Mouse (Mus musculus) macrophage (primary cell): ENCODE results near the gene C130074G19Rik. TPM values are rescaled to one million over a fixed set of nuclear protein-coding genes. Genes with fewer than 3 reads are reported as not detected.

ENCODE experiments used
- H3K27ac ChIP-seq: fragments of 350-480 bp; formaldehyde crosslinking; 2 replicates; pipeline ENCODE4 v1.9.0; 2021
- H3K36me3 ChIP-seq: fragments of 350-480 bp; formaldehyde crosslinking; 2 replicates; pipeline ENCODE4 v1.9.0; 2021; ENCODE audit errors: inconsistent target
- H3K4me3 ChIP-seq: fragments of 350-480 bp; formaldehyde crosslinking; 2 replicates; pipeline ENCODE4 v1.9.0; 2021; ENCODE audit errors: inconsistent target
- H3K79me2 ChIP-seq: fragments of 350-480 bp; formaldehyde crosslinking; 2 replicates; pipeline ENCODE4 v1.9.0; 2021; ENCODE audit errors: inconsistent target
- WGBS: methylation state at CpG from one replicate; pipeline ENCODE4 v1.1.7; 2026; ENCODE audit warnings: inconsistent platforms; ENCODE audit not compliant: missing documents; 5-methylcytosine and 5-hydroxymethylcytosine counted together
- polyA plus RNA-seq: library from polyadenylated mRNA; stranded (reverse); fragments of 250-400 nt; gene quantifications from 3 replicates; pipeline ENCODE4 v1.2.4, GENCODE M21; 2018; ENCODE audit warnings: inconsistent platforms

C130074G19Rik gene
- polyA plus RNA-seq, 1 experiment from 2014 or later = not detected

DNA sequence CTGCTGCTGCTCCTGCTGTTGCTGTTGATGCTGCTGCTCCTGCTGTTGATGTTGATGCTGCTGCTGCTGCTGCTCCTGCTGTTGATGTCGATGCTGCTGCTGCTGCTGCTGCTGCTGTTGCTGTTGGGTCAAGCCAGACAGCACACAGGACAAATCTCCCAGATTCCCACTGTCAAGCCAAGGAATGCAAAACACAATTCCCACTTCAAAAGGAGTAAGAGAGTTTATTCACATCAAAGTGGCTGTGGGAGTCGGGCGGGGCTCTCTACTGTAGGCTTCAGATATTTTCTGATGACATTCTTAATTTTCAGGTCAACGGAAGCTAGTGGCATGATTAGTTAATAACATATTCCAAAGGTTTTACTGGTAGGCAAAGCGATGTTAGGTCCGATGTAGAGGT, 20.4 kb downstream of the C130074G19Rik start:
- 98% methylated on average over 6 of the region's 6 CpGs for WGBS
- no peaks in the 10 kb centered on the region for H3K36me3 ChIP-seq
- no peaks in the 10 kb centered on the region for H3K79me2 ChIP-seq
- H3K27ac ChIP-seq = no peak overlapping the region
- H3K4me3 ChIP-seq = no peak overlapping the region

DNA sequence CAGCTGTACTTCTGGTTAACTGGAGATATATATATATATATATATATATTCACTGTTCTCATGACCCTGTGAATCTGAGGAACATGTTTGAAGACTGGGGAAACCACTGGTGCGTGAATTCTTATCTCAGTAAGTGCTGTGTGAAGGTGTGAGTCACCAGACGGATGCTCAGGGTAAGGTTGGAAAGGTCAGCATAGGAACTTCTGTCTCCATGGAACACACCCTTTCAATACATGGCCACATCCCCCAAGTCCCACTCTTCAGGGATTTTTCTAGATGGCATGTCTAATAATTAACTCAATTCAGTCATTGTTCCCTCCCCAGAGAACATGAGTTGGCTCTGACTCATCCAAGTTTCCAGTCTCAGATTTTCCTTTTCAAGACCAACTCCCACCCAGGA, 21.5 kb downstream of the C130074G19Rik start:
- H3K36me3 ChIP-seq = no peaks in the 10 kb centered on the region
- H3K27ac ChIP-seq = no peak overlapping the region
- H3K79me2 ChIP-seq = no peaks in the 10 kb centered on the region
- H3K4me3 ChIP-seq = no peak overlapping the region
- 88% methylated on average over 2 of the region's 2 CpGs for WGBS

DNA sequence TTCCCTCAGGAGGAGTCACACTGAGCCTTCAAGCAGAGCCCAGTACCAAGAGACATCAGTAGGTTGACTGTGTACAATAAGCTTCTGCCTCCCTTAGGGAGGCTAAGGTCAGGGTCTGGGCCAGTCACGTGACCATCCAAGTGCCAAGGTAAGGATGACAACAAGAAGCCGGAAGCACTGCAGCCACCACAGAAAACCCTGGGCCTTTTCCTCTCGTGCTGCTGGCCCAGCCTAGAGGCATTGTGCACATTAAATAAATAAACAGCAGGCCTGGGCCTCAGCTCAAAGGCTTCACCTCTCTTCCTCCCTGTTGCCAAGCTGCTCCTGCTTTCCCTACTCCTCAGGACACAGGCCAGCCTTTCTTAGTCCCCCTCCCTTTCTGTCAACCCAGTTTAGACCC, 22.7 kb downstream of the C130074G19Rik start:
- Histone ChIP-seq H3K79me2 (no peaks in the 10 kb centered on the region), H3K27ac (no peak overlapping the region), H3K36me3 (no peaks in the 10 kb centered on the region), H3K4me3 (no peak overlapping the region)
- 81% methylated on average over 3 of the region's 3 CpGs for WGBS

DNA sequence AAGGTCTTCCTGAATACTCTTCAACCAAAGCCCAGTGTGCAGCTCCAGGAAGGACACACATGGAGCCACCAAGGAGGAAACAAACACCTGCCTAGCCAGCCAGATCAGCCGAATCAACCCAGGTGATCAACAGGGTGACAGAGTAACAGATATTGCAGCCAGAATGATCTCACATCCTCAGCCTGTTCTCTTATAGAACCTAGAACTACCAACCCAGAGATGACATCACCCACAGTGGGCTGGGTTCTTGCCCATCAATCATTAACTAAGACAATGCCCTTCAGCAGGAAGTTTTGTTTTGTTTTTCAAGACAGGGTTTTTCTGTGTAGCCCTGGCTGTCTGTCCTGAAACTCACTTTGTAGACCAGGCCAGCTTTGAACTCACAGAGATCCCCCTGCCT, 24.8 kb downstream of the C130074G19Rik start:
- WGBS = 92% methylated on average over 1 of the region's 1 CpGs

DNA sequence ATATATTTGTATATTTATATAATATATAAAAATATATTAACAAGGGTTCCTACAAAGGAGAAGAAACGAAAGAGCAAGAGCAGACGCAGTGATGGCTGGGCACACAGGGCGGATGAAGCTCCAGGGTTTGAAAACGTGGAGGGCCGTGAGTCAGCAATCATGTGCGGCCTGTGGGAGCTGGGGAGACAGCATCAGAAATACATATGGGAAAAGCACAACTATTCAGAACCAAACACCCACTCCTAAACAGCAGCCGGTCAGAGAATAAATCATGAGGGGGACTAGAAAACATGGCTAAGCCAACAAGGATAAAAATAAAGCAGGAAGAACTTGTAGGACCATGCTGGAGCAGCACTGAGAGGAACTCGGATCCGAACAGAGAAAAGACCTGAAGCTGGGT, 25.8 kb downstream of the C130074G19Rik start:
- WGBS = 85% methylated on average over 9 of the region's 9 CpGs
- no peak overlapping the region for H3K27ac ChIP-seq
- no peaks in the 10 kb centered on the region for H3K79me2 ChIP-seq
- H3K36me3 ChIP-seq = no peaks in the 10 kb centered on the region
- no peak overlapping the region for H3K4me3 ChIP-seq

More for the DNA sequence above, 24.8 kb downstream of the C130074G19Rik start:
- H3K79me2 ChIP-seq = no peaks in the 10 kb centered on the region
- no peaks in the 10 kb centered on the region for H3K36me3 ChIP-seq
- no peak overlapping the region for H3K4me3 ChIP-seq
- no peak overlapping the region for H3K27ac ChIP-seq

DNA sequence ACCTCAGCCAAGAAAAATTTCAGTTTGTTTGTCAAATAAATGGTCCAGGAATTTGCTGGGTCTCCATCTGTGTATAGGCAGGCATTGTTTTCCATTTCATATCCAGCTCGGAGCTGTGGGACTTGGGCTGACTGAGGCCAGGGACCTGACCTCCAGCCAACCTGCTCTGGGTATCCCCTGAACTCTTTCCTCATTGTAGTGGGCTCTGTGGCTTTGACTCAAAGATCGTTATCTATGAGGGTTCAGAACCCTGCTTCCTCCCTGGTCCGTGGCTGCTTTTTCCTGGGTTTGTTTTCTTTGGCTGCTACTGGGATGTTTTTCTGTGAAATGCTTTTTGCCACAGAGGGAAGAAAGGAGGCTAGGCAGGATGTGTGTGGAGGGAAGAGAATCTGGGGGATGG, 29.1 kb downstream of the C130074G19Rik start:
- no peaks in the 10 kb centered on the region for H3K36me3 ChIP-seq
- H3K4me3 ChIP-seq = no peak overlapping the region
- WGBS = 31% methylated on average over 3 of the region's 3 CpGs
- no peaks in the 10 kb centered on the region for H3K79me2 ChIP-seq
- H3K27ac ChIP-seq = no peak overlapping the region

DNA sequence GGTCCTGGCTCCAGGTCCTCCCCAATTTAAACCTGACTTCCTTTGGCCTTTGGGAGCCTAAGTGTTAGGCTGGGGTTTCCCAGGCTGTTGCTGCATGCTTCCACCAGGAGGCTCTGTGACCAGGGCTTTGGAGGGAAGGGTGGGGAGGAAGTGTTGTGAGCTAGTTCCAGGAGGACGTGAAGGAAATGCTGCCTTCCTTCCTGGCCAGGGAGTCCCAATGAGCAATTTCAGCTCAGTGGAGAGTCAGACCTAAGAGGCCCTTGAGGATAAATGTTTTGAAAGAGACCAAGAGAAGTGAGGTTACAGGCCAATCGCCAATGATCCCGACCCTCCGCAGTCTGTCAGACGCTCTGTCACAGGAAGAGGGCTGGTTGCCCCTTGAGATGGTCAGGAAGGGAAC, 29.7 kb downstream of the C130074G19Rik start:
- 15% methylated on average over 5 of the region's 5 CpGs for WGBS
- Histone ChIP-seq H3K27ac (no peak overlapping the region), H3K36me3 (no peaks in the 10 kb centered on the region), H3K4me3 (no peak overlapping the region), H3K79me2 (no peaks in the 10 kb centered on the region)

DNA sequence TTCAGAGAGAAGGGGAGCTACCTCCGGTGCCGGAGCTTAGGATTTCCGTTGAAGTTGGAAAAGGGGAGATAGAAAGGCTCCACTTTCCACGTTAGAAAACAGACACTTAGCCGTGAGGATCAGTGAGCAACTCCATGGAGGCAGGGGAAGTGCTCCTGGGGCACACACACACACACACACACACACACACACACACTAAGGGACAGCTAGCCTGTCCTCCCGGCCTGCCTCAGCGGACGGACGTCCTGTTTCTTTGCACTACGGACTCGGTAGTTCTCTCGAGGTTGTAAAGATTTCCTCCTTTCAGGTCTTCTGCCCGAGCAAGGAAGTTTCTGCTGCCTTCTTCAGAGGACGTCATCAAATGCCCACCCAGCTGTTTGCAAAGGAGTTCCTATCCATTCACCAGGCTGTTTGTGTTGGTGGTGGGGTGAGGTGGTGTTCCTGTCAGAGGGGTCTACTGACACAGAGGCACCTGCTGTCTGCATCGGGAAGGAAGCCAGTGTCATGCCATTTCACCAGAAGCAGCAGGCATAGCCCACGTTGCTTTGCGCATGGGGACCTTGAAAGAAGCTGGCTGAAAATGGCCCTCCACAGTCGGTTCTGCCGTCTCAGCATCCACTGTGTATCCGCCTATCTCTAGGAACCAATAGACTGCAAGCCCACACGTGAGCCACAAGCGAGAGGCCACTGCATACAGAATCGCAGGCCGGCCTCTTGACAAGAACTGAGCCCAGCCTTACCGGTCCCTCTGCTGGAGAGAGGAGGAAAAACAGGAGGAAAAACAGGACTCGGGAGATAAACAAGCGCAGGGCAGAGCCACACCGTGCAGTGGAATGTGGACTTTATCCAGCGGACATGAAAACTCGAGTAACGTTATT, 31.0 kb downstream of the C130074G19Rik start:
- Histone ChIP-seq H3K36me3 (no peaks in the 10 kb centered on the region), H3K4me3 (no peak overlapping the region), H3K79me2 (no peaks in the 10 kb centered on the region), H3K27ac (peak overlapping the region; percentile 40)
- 14% methylated on average over 29 of the region's 31 CpGs for WGBS

DNA sequence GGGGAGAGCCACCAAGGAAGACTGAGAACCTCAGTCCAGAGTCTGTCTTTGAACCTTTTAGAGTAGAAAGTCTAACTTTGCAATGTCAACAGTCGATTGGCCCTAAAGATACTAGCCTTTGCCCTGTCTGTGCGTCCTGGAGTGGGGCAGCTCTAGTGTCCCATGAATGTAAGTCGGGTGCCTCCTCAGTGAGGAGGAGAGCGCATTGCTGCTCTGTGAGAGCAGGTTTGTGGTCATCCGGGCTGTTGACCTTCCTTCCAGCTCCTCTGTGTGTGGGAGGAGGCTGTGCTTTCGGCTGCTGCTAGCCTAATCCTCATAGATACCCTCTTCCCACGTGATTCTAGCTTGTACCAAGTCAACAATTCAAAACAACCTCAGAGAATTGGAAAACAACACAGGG, 31.9 kb downstream of the C130074G19Rik start:
- H3K79me2 ChIP-seq = no peaks in the 10 kb centered on the region
- H3K27ac ChIP-seq = no peak overlapping the region
- H3K4me3 ChIP-seq = no peak overlapping the region
- no peaks in the 10 kb centered on the region for H3K36me3 ChIP-seq
- WGBS = 90% methylated on average over 7 of the region's 7 CpGs

DNA sequence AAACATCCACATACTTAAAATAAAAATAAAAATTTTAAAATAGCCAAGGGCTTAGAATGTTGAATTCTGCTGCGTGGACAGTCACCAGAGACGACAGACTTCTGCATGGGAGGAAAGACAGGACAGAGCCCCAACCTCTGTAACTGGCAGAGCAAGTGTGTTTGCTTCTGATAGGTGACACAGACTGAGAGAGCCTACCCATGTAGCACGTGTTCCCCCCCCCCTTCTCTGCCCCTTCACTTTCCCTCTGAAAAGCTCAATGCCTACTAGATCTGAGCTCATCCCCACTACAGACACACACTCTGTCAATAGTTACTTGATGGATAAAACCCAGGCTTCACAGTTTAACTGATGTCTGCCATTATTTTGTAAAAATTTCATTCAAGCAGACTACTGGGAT, 36.0 kb downstream of the C130074G19Rik start:
- Histone ChIP-seq H3K27ac (no peak overlapping the region), H3K79me2 (peaks cover 33% of the 10 kb centered on the region), H3K36me3 (no peaks in the 10 kb centered on the region), H3K4me3 (no peak overlapping the region)
- WGBS = 79% methylated on average over 3 of the region's 3 CpGs

DNA sequence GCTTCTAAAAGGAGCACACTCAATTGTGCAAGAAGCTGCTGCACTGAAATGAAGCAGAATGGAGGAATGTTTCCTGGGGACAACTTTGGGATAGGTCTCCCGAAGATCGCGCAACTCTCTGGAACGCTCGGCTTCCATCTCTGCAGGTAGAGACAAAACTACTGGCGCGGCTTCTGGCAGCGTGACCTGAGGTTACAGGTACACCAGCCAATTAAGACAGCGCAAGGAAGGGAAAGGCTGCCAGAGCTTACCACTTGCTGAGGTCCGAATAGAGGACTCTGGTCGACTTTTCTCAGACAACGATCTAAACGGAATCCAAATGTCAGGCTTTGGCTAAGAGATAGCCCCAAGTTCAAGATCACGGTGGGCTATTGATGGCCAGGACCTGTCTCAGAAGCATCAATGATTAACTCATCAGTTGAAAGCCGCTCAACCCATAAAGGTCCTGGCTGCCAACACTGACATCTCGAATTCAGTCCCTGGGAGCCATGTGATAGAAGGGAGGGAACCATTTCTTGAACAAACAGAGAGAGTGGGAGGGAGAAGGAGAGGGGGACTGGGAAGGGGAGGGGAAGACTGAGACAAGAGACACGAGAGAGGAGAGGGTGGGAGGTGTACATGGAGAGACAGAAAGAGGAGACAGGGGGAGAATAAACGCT, 36.8 kb downstream of the C130074G19Rik start, which contains the start of gene Marc2:
TSS of gene Marc2 (minus strand) at position 360 of the 659 bp plus-strand sequence.
- 4% methylated on average over 18 of the region's 18 CpGs for WGBS
- Histone ChIP-seq H3K36me3 (peaks cover 2% of the 10 kb centered on the region; the same call in 1 of the 2 replicates), H3K79me2 (peaks cover 41% of the 10 kb centered on the region), H3K27ac (peak within 1 kb of the TSS; percentile 55), H3K4me3 (peak within 1 kb of the TSS; percentile 88)

DNA sequence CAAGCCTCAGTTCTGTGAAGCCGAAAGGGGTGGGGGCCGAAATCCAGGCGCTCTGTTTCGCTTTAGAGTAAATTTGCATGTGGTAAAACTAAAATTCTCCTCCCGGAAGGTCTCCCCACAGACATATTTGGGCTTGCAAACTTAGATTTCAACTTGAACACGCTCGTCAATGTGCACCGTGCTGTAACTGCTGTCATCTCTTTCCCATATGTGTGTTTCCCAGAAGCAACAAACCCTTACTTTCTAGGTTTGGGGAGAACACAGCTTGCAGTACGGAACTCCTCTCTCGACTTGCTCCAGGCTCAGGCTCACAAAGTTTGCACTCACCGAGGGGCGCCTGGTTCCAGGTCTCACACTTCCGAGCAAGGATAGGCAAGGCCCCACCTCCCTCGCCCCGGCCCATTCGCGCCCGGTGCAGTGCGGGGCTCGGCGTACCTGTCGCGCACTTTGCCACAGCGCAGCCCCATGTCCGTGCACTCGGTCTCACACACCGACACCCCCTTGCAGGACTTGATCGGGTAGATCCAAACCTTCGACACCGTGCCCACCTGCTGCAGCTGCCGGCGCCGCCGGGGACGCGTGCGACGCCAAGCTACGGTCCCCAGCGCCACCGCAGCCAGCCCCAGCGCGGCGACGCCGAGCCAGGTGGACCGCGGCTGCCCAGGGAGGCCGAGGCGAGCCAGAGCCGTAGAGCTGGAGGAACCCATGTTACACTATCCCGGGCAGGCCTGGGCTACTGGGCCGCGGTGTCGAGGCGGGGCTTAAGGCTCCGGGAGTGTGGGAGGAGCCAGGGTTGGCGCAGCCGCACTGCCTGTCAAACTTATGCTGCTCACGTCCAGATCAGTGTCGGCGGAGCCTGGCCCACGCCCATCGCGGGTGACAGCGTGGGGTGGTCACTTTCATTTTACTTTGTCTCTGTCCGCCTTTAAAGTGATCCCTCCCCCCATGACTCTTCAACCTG, 37.6 kb downstream of the C130074G19Rik start:
- Histone ChIP-seq H3K4me3 (peak overlapping the region; percentile 88), H3K27ac (peak overlapping the region; percentile 55), H3K79me2 (peaks cover 43% of the 10 kb centered on the region), H3K36me3 (peaks cover 7% of the 10 kb centered on the region; the same call in 1 of the 2 replicates)
- under 1% methylated on average over 60 of the region's 67 CpGs for WGBS

DNA sequence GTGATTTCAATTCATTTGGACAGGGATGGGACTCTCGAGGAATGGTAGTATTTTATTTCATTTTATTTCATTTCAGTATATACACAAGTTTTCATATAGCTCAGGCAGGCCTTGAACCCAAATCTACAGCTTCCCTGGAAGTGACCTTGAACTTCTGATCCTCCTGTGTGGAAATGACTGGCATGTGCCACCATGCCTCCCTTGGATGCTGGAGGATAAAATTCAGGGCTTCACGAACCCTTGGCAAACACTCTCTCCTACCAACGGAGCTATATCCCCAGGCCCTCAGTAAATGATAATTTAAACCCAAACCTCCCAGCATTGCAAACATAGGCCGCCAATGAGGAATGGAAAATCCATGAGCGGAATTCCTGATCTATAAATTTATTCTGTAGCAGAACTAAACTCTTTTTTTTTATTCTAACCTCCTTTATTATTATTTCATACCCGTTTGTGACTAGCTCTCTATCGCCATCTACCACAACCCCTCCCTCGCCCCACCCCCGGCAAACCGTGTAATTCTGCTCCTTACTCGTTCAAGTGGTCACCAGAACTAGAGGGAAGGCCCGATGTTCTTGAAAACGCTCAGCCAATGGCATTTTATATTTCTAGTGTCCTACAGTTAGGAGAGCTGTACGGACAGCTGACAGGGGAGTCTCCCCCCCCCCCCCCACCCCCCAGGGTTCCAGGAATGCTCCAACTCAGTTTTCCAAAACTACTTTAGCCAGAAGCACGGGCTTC, 38.5 kb downstream of the C130074G19Rik start:
- peak overlapping the region; percentile 35 for H3K27ac ChIP-seq
- WGBS = 27% methylated on average over 14 of the region's 15 CpGs
- peaks cover 15% of the 10 kb centered on the region; the same call in 1 of the 2 replicates for H3K36me3 ChIP-seq
- peaks cover 43% of the 10 kb centered on the region for H3K79me2 ChIP-seq
- peak overlapping the region; percentile 66 for H3K4me3 ChIP-seq

DNA sequence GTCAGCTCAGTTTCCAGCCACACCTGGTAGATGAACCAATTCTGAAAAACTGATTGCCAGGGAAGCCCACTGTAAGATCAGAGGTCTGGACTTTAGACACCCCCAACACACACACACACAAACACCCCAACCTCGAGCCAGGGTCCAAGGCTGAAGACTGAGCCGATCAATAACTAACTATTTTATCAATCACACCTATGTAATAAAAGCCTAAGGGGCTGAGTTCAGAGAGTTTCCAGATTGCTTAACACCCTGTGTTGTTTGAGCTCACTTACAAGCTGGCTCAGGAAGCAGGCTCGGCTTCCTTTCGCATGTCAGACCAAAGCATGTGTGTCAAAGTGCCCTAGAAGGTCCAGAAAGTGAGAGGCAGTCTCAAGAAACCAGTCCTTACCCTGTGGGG, 45.4 kb downstream of the C130074G19Rik start:
- Histone ChIP-seq H3K27ac (no peak overlapping the region), H3K36me3 (peaks cover 31% of the 10 kb centered on the region), H3K79me2 (peaks cover 17% of the 10 kb centered on the region), H3K4me3 (no peak overlapping the region)
- WGBS = 72% methylated on average over 4 of the region's 4 CpGs
